Mouse (Mus musculus) CD8-positive naive resting alpha-beta T cell, adult 57 days (primary cell): ENCODE measurements around the gene Ugt2a3. TPM values are rescaled to one million over a fixed set of nuclear protein-coding genes. Genes with fewer than 3 reads are reported as not detected.

ENCODE experiments used
- total RNA-seq: library from RNA; stranded (reverse); gene quantifications from one replicate; pipeline ENCODE4 v1.2.4, GENCODE M21; 2023

Ugt2a3 gene
- not detected for total RNA-seq

DNA sequence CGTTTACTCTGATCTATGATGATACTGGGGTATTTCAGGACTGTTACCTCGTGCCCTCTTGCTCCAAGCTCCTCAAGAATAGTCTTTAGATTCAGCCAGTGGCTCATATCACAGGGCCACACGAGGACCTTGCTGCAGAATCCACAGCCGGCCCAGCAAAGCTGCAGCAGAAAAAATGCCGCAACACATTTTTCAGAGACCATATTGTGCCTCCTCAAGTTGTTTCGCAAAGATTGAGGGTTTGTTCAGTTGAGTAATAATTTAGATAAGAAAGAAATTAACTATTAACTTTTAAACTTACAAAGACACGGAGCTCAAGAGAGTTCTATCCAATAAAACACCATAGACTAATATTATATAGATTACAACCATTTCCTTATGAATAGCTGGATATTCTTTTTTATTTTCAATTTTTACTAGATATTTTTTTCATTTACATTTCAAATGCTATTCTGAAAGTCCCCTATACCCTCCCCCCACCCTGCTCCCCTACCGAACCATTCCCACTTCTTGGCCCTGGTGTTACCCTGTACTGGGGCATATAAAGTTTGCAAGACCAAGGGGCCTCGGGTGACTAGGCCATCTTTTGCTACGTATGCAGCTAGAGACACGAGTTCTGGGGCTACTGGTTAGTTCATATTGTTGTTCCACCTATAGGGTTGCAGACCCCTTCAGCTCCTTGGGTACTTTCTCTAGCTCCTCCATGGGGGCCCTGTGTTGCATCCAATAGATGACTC, at the start of gene Ugt2a3:
Gene Ugt2a3 (minus strand): TSS at position 235 of the 737 bp plus-strand sequence.

Other genes with a start within 250 kb of the Ugt2a3 start
- not detected for gene Ugt2b36, start 244.6 kb downstream of the Ugt2a3 start, total RNA-seq
- not detected for gene Ugt2b5, start 196.9 kb downstream of the Ugt2a3 start, total RNA-seq
- not detected for gene Ugt2b37, start 82.4 kb downstream of the Ugt2a3 start, total RNA-seq
- gene Ugt2b38, start 87.0 kb upstream of the Ugt2a3 start, total RNA-seq: not detected
- not detected for gene Ugt2a2, start 145.1 kb upstream of the Ugt2a3 start, total RNA-seq
- gene Gm43638, start 149.6 kb upstream of the Ugt2a3 start, total RNA-seq: not detected
- not detected for gene Ugt2a1, start 153.7 kb upstream of the Ugt2a3 start, total RNA-seq
- gene Sult1b1, start 201.0 kb upstream of the Ugt2a3 start, total RNA-seq: not detected
- gene Sult1d1, start 231.8 kb upstream of the Ugt2a3 start, total RNA-seq: not detected